Mouse (Mus musculus) cerebellum, postnatal 25 days (tissue): Measurements from ENCODE around the gene Rnf213.
"Not testable (repeated sequence)": the region's sequence is repeated elsewhere in the genome, so short reads cannot be mapped to it uniquely, and the experiment has no call there.

Experiments
- DNase-seq, 2 experiments: peaks; one replicate each; pipeline ENCODE4 v3.0.0; 2021; ENCODE audit warnings: mixed read lengths in 2 of 2

Rnf213 gene

DNA sequence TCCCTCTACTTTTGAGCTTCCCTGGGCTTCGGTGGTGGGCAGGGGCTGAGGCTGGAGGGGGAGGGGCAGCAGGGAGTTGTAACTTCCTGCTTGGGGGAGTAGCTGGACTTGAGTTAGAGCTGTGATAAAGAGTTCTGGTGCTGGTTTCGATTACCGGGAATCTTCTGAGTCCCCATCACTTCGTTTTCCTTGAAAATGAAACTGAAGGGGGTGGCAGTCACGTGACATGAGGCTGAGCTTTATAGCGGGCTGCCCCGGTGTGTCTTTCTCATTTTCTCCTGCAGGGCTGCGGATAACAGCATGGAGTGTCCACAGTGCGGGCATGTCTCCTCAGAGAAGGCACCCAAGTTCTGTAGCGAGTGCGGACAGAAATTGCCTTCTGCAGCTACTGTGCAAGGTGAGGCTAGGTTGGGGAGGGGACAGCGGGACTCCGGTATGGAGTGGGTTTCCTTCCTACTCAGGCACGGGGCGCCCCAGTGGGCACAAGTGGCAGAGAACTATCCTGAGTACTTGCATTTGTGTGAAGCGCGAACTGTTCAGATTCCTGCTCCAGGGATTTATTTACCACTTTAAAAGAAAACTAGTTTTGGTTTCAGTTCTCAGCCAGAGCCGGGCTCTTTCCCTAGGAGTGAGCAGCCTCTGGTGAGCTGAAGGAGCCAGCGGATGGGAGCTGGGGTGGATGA, at the start of gene Rnf213:
Gene Rnf213, plus strand, starts transcription at position 301 of the 683 bp plus-strand sequence.
- peak; percentile 32 to 37 for DNase-seq

DNA sequence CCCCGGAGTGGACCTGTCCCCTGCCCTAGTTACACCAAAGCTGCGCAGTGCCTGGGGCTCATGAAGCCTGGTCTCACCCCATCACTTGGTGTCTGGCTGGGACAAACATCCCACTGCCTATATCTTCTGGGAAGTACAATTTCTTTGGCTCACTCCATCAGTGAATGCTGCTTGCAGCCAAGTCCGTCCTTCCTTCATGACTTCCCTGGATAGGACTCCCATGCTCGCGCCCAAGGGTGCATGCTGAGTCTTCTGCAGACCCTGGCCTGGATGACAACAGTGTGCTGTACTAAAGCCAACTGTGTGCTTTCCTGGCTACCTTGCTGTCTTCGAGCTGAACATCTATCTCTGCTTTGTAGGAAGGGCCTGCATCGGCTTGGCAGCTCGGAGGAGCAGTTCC, 48.7 kb upstream of the Rnf213 start:
- no peak for DNase-seq

DNA sequence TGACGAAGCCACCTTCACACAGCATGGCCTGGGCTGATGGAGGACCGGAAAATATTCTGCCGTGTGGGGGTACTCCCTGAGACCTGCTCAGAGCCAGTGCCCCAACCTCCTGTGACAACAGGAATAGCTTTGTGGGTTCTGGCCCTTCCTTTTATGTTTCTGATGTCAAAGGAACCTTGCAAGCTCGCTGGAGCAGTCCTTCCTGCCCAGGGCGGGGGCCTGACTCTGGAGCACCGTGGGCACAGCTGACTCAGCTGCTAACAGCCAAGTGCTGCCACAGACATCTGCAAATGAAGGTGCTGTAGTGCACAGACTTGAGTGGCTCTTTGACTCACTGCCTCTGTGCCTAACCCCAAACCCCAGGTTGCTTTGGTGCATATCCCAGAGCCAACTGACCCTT, 48.0 kb upstream of the Rnf213 start:
- no peak for DNase-seq

DNA sequence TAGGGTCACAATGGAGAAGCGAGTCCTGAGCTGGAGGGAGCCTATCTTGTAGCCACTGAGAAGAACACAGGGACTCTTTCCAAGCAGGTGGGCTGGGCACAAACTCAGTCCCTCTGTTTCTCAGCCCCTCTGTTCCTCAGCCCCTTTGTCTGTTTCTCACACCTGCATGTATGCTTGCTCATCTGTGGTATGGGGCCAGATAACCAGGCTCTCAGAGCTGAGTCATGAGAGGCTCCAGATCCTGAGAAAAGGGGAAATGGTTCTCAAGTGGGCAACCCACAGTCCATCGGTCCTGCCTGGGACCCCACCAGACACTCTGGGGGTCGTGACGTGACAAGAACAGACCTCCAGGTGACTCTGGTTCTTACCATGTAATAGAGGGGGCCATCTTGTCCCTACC, 45.8 kb upstream of the Rnf213 start:
- no peak for DNase-seq

DNA sequence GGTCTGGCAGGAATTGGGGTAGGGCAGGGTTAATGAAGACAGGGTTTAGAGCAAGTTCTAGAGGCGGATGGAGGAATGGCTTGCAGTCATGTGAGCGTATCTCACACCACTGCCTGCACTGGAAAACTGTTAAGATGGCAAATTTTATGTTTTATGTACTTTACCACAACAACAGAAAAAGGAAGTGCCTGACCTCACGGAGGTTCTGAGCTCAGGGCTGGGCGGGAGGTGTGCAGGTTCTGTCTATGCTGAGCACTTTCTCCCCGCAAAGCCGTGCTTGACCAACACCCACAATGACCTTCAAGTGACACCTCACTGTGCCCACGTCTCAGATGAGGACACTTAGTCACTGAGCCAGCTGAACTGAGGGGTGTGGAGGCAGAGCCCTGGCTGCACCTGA, 40.8 kb upstream of the Rnf213 start:
- no peak for DNase-seq

DNA sequence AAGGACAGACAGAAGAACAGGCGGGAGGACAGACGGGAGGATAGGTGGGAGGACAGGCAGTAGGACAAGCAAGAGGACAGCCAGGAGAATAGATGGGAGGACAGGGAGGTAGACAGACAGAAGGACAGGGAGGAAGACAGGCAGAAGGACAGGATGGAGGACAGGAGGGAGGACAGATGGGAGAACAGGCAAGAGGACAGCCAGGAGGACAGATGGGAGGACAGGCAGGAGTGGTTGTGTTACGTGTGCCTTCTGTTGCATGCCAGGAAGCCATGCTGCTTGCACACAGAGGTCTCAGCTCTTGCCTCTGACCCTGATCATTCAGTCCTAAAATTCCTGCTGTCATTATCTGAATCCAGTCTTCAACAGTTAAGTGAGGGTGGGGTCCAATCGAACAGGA, 39.0 kb upstream of the Rnf213 start:
- DNase-seq: peak; percentile 28 to 48

DNA sequence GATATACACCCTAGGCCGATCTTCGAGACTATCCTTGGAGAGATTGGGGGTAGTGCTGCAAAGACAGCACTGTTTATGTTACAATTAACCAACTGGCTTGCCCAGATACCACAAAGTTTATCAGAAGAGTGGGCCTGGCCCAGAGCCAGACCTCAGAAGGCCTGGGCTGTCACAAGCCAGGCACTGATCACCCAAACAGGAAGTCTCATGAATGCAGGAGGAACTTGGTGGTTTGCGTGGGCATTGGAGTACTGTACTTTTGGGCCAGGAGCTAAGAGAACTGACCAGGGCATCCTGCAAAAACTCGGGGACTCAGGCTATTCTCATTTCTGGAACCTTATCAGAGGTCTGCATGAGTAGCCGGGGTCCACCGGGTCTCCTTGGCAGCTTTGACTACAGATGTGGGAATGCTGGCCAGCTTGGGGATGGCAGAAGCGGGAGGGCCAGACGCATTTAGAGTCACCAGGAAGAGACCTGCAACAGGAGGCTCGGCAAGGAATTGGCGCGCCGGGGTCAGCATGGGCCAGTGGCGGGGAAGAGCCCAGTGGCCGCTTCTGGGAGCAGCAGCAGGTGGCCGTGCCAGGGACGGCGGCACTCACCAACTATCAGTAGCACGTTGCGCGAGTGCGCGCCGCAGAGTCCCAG, 38.0 kb upstream of the Rnf213 start:
- DNase-seq: peak in 1 of 2 experiments; percentile 42

DNA sequence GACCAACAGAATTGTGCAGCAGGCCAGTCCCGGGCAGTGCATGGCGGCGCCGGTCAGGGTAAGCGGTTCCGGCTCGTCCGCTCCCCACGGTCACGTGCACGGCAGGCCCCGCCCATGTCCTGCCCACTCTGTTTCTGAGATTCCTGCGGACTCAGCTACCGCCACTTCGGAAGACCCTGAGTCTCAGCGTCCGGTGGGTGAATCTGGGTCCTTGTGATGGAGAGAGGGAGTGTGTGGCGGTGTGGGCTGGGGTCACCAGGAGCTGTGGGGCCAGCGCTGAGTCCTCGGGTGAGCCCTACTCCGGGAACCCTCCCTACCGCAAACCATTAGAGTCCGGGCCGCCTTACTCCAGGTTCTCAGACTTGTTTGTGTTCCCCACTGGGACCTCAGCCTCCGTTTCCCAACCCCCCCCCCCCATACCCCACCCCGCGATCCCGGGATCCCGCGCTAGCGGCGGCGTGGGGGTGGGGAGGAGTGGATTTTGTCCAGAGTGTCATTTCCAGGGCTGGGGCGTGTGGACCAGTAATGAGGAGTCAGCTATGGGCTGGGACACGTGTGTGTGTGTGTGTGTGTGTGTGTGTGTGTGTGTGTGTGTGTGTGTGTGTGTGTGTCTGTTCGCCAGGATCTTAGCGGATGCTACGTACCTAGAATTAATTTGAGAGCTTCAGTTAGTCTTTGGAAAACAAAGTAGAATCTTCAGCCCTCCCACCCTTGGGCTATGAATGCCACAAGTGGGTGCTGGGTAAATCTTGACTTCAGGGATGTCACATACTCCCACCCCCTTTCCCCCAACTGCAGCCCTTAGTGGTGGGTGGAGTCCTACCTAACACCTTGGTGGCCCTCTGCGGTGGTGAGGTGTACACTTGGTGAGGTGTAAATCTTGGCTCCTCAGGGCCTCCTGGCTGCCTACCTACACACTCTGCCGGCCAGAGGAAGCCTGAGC, 37.2 kb upstream of the Rnf213 start, which contains the start of the genes Sgsh and Slc26a11:
Gene Sgsh, minus strand, starts transcription at position 94 of the 943 bp plus-strand sequence.
Gene Slc26a11, plus strand, starts transcription at position 115 of the 943 bp plus-strand sequence.
- peak; percentile 87 to 92 for DNase-seq

DNA sequence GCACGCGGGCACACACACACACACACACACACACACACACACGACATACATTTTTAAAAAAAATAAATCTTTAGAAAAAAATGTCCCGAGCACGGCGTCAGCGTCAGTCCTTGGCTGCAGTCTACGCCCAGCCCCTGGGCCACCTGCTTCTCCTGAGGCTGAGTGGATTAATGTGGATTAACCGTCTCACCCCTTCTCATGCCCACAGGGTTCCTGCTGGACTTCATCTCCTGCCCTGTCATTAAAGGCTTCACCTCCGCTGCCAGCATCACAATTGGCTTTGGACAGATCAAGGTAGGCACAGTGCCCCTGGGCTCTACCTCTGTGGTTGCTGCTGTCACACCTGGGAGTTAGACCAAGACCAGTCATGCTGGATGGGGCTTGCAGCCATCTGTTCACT, 33.8 kb upstream of the Rnf213 start:
- no peak for DNase-seq

DNA sequence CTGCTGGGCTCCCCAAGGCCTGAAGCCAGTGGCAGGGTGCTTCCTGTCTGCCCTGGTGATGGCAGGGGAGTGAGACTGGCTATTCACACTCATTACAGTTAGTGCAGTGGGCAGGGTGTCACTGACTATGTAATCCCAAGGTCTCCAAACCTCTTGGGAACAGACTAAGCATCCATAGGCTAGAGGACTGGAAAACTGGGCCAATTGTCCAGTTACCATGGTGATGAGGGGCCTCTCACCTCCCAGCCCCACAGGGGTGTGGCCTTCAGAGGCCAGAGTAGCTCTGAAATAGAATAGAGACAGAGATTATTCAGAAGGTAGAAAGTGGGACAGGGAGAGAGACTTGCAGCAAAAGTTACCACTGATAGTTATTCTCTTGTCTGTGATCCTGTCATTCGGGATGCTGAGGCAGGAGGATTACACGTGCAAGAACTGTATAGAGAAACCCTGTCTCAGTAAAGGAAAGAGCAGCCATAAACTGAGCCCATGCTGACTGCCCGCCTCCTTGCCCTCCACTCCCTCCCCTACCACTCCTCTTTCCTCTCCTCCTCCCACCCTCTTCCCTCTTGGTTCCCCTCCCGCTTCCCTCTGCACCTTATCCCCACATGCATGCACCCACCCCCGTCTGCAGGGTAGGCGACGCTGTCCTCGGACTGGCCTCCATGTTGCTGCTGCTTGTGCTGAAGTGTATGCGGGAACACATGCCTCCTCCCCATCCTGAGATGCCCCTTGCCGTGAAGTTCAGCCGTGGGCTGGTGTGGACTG, 29.9 kb upstream of the Rnf213 start:
- no peak for DNase-seq

DNA sequence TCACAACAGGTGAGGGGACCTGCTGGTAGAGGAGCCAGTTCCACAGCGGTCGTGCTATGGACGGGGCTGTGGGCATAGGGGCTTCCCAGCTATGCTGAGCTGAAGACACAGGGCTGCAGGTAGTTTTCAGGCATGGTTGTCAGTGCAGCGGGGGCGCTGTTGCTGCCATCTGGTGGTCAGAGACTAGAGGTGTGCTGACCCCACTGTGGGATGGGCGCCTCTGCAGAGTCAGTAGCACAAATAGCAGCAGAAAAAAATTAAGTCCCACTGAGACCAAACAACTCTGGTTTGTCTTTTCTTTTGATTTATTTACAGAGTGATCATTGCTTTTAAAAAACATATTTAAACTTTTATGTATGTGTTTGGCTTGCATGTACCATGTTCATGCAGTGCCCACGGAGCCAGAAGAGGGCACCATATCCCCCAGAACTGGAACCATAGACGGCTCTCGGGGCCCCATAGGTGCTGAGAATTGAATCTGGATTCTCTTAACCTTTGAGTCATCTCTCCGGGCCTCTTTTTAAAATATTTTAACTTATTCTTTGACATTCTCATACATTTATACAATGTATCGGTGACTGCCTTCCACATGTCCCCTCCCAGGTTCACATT, 29.3 kb upstream of the Rnf213 start:
- DNase-seq: peak; percentile 79 to 85

DNA sequence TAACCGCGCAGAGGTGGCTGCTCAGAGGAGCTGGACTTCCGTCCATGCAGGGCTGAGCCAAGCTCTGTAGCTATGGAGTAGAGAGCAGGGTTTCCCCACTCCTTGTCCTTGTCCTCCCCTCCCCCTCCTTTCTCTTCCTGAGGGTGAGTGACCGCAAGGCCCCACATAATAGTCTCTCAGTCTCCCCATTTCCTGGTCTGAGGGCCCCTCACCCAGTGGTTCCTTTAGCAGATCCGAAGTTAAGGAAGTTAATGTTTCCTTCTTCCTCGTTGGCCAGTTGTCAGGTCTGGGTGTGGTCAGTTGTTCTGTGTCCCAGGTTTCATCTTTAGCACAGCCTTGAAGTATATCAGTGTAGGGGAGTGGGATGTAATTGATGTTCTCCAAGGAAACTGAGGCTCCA, 17.5 kb upstream of the Rnf213 start:
- no peak for DNase-seq

DNA sequence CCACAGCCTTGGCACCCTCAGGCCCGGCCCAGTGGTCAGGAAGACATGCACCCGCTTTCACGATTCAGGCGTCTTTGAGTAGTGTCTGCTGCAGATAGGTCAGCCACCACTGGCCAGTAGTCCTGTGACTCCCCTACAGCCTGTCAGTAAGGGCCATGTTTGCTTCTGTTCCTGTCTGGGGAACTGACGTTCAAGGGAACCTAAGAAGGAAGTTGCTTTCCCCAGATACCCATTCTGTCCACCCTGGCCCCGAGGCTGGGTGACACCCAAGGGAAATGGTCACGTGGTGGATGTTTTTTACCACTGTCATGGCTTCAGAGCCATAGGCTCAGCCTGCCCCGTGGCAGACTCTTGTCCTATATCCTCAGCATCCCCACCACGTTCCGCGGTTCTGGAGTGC, 15.6 kb upstream of the Rnf213 start:
- DNase-seq: no peak

DNA sequence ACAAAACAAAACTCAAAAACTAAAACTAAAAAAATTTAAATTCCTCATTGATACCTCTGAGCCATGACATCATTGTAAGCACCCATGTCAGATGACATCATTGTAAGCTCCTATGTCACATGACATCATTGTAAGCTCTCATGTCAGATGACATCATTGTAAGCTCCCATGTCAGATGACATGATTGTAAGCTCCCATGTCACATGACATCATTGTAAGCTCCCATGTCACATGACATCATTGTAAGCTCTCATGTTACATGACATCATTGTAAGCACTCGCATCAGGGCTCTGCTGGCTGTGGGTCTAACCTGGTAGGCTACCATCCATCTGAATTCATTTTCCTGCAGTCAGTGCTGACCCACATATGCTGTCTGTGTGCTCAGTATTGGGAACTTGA, 14.3 kb upstream of the Rnf213 start:
- DNase-seq: no peak

DNA sequence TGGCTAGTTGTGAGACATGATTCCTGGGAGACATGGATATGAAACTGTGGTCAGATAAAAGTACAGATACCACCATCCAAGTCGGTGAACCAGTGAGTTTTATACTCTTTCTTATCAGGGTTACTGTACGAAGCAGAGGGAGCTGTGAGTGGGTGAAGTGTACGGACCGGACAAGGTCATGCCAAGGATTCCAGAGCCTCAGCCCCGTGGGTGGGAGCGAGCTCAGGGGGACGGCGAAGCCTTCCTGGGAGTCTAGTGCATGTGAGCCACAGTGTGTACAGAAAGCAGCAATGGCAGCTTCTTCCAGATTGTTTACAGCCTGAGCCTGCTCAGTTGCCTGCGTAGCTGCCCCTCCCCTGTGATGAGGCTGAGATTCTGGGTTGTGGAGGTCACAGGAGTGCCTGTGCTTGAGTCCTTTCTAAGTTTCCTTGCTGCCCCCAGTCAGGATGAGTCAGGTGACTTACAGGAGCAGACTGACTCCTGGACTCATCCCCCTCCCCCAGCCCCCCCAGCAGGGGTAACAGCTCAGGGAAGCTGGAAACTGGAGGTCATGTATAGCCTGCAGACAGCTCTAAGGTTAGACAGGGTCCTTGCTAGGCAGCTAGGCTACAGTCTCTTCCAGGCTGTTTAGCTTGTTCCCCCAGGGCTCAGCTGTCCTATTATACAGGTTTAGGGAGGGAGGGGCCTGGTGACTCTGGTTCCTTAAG, 11.1 kb upstream of the Rnf213 start:
- no peak for DNase-seq

DNA sequence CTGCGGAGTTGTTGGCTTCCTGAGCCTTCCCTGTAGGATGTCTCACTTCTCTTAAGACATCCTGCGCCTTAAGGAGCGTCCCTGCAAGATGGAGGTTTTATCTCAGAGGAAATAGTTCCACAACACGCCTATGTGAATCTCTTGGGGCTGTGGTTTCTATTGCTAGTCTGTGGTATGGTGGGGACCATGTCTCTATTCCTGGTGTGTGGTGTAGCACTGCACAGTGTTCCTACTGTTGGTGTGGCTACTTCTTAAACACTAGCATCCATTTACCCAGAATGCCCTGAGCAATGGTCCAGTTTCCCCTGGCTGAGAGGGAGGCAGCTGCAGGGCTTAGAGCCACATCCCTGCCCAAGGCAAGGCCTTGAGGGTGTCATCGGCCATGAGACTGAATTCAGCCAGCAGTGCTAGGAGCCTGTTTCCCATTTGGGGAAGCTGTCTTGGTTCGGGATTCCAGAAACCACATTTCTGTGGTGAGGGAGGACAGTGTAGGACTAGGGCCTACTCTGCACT, 10.5 kb upstream of the Rnf213 start:
- no peak for DNase-seq

DNA sequence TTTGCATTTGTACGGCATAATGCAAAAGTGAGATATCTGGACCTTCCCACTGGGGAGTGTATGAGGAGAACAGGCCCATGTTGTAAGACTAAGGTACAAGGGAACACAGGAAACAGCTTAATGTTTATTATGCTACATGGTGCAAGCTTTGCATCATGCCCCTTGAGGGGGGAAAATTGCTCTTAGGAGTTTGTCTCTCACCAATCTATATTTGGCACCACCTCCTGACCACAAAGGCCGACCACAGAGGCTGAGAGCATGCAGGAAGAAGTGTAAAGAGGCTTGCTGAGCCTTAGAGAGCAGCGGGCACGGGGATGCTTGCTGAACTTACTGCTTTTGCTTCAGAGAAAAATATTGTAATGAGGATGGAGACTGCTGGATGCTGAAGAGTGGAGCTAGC, 8.0 kb upstream of the Rnf213 start:
- no peak for DNase-seq

DNA sequence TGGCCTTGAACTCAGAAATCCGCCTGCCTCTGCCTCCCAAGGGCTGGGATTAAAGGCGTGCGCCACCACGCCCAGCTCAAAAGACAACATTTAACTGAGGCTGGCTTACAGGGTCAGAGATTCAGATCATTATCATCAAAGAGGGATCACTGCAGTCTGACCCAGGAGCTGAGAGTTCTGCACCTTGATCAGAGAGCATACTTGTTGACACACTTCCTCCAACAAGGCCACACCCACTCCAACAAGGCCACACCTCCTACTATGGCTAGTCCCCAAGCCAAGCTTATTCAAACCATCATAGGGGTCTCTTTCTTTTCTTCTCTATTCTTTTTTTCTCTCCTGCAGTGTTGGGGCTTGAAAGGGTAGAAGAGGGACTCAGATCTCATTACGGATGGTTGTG, 6.6 kb upstream of the Rnf213 start:
- DNase-seq: no peak

DNA sequence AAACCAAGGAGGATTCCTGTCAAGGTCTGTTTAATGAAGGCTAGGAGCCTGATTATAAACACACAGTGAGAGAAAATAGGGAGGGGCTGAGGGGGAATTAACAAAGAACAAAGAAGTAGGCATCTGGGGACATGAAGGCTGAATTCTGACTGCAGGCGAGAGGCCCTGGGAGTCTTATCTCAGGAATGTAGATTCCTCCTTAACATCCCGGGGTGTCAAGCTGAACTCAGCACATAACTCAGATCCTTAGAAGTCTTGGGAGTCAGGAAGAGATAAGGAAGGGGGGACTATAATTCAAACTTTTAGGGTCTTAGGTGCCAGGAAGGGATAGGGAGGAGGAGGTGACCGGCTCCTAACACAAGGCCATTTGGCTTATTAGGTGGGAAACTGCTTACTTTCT, 5.6 kb upstream of the Rnf213 start:
- not testable (repeated sequence) for DNase-seq

DNA sequence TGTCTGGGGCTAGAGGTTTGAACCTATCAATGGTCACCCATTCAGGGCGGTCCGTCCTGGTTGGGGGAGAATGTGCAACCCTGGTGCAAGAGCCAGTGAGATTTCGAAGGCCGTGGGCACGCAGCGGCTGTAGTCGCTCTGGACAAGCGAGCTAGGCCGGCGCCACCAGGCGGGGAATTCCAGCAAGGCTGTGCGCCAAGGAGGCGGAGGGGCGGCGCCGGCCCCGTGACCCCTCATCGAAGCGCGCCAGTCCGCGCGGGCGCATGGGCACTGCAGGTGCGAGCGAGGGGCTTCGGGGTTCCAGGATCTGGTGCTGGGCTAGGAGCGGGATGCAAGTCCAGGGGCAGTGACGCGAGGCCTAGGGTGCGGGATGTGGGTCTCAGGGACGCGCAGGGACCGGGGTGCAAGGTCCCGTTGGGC, 3.0 kb upstream of the Rnf213 start:
- DNase-seq: peak; percentile 70 to 79
